Mouse (Mus musculus): Measurements from ENCODE around the gene Ces1e. TPM values are rescaled to one million over a fixed set of nuclear protein-coding genes. Genes with fewer than 3 reads are reported as not detected.
"Not testable (repeated sequence)": the region's sequence is repeated elsewhere in the genome, so short reads cannot be mapped to it uniquely, and the experiment has no call there.

The Ces1e gene
- polyA plus RNA-seq, 1 experiment = not detected

GRCm38 (mm10) chr8:93239884-93240283 lies 10.5 kb upstream of the Ces1e start:
- no peak overlapping the region for H3K4me3 ChIP-seq (replicated peaks; ENCODE audit: control insufficient read depth, low read depth, low read length)

GRCm38 (mm10) chr8:93235681-93236080 lies 6.3 kb upstream of the Ces1e start:
- WGBS = 86% methylated on average over 1 of the region's 1 CpGs

More at GRCm38 (mm10) chr8:93239884-93240283, 10.5 kb upstream of the Ces1e start:
- no peak for TF ChIP-seq POLR2A (IDR thresholded peaks at IDR 0.05; ENCODE audit: borderline replicate concordance, control insufficient read depth, low read depth, low read length)
- TF ChIP-seq CTCF (IDR thresholded peaks at IDR 0.05; ENCODE audit: control insufficient read depth, insufficient read depth, low read length) = no peak
- H3K27ac ChIP-seq (ENCODE audit: control insufficient read depth, insufficient read depth, low read depth, low read length, poor library complexity) = no peak overlapping the region
- no peaks in the 10 kb centered on the region; the same call in 1 of the 2 replicates for H3K4me1 ChIP-seq (ENCODE audit: control insufficient read depth, insufficient read depth, low read length)

GRCm38 (mm10) chr8:93234706-93235105 lies 5.3 kb upstream of the Ces1e start:
- Histone ChIP-seq H3K4me3 (replicated peaks; ENCODE audit: control insufficient read depth, low read depth, low read length) (no peak overlapping the region), H3K27ac (ENCODE audit: control insufficient read depth, insufficient read depth, low read depth, low read length, poor library complexity) (no peak overlapping the region), H3K4me1 (ENCODE audit: control insufficient read depth, insufficient read depth, low read length) (no peaks in the 10 kb centered on the region)
- TF ChIP-seq POLR2A (IDR thresholded peaks at IDR 0.05; ENCODE audit: borderline replicate concordance, control insufficient read depth, low read depth, low read length) = no peak
- no peak for TF ChIP-seq CTCF (IDR thresholded peaks at IDR 0.05; ENCODE audit: control insufficient read depth, insufficient read depth, low read length)
- 62% methylated on average over 1 of the region's 1 CpGs for WGBS

More at GRCm38 (mm10) chr8:93235681-93236080, 6.3 kb upstream of the Ces1e start:
- Histone ChIP-seq H3K4me3 (replicated peaks; ENCODE audit: control insufficient read depth, low read depth, low read length) (no peak overlapping the region), H3K27ac (ENCODE audit: control insufficient read depth, insufficient read depth, low read depth, low read length, poor library complexity) (no peak overlapping the region), H3K4me1 (ENCODE audit: control insufficient read depth, insufficient read depth, low read length) (no peaks in the 10 kb centered on the region)
- TF ChIP-seq CTCF (IDR thresholded peaks at IDR 0.05; ENCODE audit: control insufficient read depth, insufficient read depth, low read length) = no peak
- TF ChIP-seq POLR2A (IDR thresholded peaks at IDR 0.05; ENCODE audit: borderline replicate concordance, control insufficient read depth, low read depth, low read length) = no peak

GRCm38 (mm10) chr8:93234068-93234467 lies 4.6 kb upstream of the Ces1e start:
- WGBS = 74% methylated on average over 6 of the region's 6 CpGs
- Histone ChIP-seq H3K4me1 (ENCODE audit: control insufficient read depth, insufficient read depth, low read length) (no peaks in the 10 kb centered on the region), H3K4me3 (replicated peaks; ENCODE audit: control insufficient read depth, low read depth, low read length) (no peak overlapping the region), H3K27ac (ENCODE audit: control insufficient read depth, insufficient read depth, low read depth, low read length, poor library complexity) (no peak overlapping the region)
- no peak for TF ChIP-seq CTCF (IDR thresholded peaks at IDR 0.05; ENCODE audit: control insufficient read depth, insufficient read depth, low read length)
- TF ChIP-seq POLR2A (IDR thresholded peaks at IDR 0.05; ENCODE audit: borderline replicate concordance, control insufficient read depth, low read depth, low read length) = no peak

- WGBS = 64% methylated on average over 11 of the region's 11 CpGs
- H3K4me1 ChIP-seq (ENCODE audit: control insufficient read depth, insufficient read depth, low read length) = no peaks in the 10 kb centered on the region
- TF ChIP-seq POLR2A (IDR thresholded peaks at IDR 0.05; ENCODE audit: borderline replicate concordance, control insufficient read depth, low read depth, low read length) (no peak), CTCF (IDR thresholded peaks at IDR 0.05; ENCODE audit: control insufficient read depth, insufficient read depth, low read length) (no peak)
- H3K27ac ChIP-seq (ENCODE audit: control insufficient read depth, insufficient read depth, low read depth, low read length, poor library complexity) = no peak overlapping the region
- H3K4me3 ChIP-seq (replicated peaks; ENCODE audit: control insufficient read depth, low read depth, low read length) = no peak overlapping the region
Measured at GRCm38 (mm10) chr8:93228673-93229370, 597 bp downstream of the Ces1e start.

GRCm38 (mm10) chr8:93226471-93226870 lies 2.9 kb downstream of the Ces1e start:
- not testable (repeated sequence) for H3K27ac ChIP-seq (ENCODE audit: control insufficient read depth, insufficient read depth, low read depth, low read length, poor library complexity)
- 90% methylated on average over 1 of the region's 1 CpGs for WGBS

GRCm38 (mm10) chr8:93221896-93222295 lies 7.5 kb downstream of the Ces1e start:
- 74% methylated on average over 3 of the region's 3 CpGs for WGBS
- H3K27ac ChIP-seq (ENCODE audit: control insufficient read depth, insufficient read depth, low read depth, low read length, poor library complexity) = no peak overlapping the region
- TF ChIP-seq POLR2A (IDR thresholded peaks at IDR 0.05; ENCODE audit: borderline replicate concordance, control insufficient read depth, low read depth, low read length) (no peak), CTCF (IDR thresholded peaks at IDR 0.05; ENCODE audit: control insufficient read depth, insufficient read depth, low read length) (no peak)
- no peak overlapping the region for H3K4me3 ChIP-seq (replicated peaks; ENCODE audit: control insufficient read depth, low read depth, low read length)
- H3K4me1 ChIP-seq (ENCODE audit: control insufficient read depth, insufficient read depth, low read length) = no peaks in the 10 kb centered on the region

More at GRCm38 (mm10) chr8:93226471-93226870, 2.9 kb downstream of the Ces1e start:
- not testable (repeated sequence) for H3K4me1 ChIP-seq (ENCODE audit: control insufficient read depth, insufficient read depth, low read length); H3K4me3 ChIP-seq (replicated peaks; ENCODE audit: control insufficient read depth, low read depth, low read length)

- TF ChIP-seq POLR2A (IDR thresholded peaks at IDR 0.05; ENCODE audit: borderline replicate concordance, control insufficient read depth, low read depth, low read length) (no peak), CTCF (IDR thresholded peaks at IDR 0.05; ENCODE audit: control insufficient read depth, insufficient read depth, low read length) (no peak)
- H3K27ac ChIP-seq (ENCODE audit: control insufficient read depth, insufficient read depth, low read depth, low read length, poor library complexity) = no peak overlapping the region
- WGBS = 66% methylated on average over 4 of the region's 4 CpGs
- H3K4me1 ChIP-seq (ENCODE audit: control insufficient read depth, insufficient read depth, low read length) = no peaks in the 10 kb centered on the region
- no peak overlapping the region for H3K4me3 ChIP-seq (replicated peaks; ENCODE audit: control insufficient read depth, low read depth, low read length)
Measured at GRCm38 (mm10) chr8:93217867-93218266, 11.6 kb downstream of the Ces1e start.

GRCm38 (mm10) chr8:93217375-93217774 lies 12.0 kb downstream of the Ces1e start:
- no peak overlapping the region for H3K27ac ChIP-seq (ENCODE audit: control insufficient read depth, insufficient read depth, low read depth, low read length, poor library complexity)
- 56% methylated on average over 1 of the region's 1 CpGs for WGBS

More at GRCm38 (mm10) chr8:93217375-93217774, 12.0 kb downstream of the Ces1e start:
- no peak for TF ChIP-seq POLR2A (IDR thresholded peaks at IDR 0.05; ENCODE audit: borderline replicate concordance, control insufficient read depth, low read depth, low read length)
- TF ChIP-seq CTCF (IDR thresholded peaks at IDR 0.05; ENCODE audit: control insufficient read depth, insufficient read depth, low read length) = no peak
- H3K4me1 ChIP-seq (ENCODE audit: control insufficient read depth, insufficient read depth, low read length) = no peaks in the 10 kb centered on the region
- H3K4me3 ChIP-seq (replicated peaks; ENCODE audit: control insufficient read depth, low read depth, low read length) = no peak overlapping the region
